In the genomic region with DNA sequence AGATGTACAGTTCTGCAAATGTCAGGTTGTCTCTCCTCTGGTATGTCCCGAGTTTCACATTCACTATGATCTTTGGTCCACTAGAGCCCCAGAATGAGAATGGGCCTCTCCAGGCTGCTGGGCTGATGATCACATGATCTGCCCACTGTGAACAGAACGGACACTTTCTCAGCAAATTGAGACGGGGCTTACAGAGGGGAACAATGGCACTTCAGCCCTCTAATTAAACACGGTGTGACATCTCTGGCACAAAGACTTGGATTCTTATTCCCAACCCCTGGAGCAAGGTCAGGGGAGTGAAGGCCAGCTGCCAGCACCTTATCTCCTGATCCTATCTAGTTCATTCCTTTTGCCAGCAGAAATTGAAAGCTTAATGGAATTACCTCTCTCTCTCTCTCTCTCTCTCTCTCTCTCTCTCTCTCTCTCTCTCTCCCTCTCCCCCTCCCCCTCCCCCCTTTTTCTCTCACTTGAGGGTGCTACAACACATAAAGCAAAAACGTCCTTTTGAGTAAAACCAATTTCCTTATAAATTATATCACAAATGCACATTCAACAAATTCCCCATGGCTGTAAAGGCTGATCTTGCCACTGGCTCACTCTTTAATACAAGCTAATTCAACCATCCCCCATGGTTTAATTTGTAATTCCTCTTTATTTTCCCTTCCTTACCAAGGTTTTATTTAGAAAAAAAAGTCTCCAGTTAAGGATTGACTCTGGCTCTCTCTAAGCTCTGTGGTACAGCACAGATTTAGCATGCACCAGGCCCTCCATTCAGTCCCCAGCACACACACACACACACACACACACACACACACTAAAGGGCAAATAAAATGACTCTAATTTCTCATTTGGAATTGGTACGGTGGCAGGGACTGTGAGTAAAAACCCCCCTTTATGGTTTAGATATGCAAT, we compare ENCODE assay signal across 8 mouse cellular contexts.
DNase-seq lines count a peak whose midpoint lies in the region; ATAC-seq and TF ChIP-seq lines count a peak whose summit lies in the region.

No protein-coding gene starts in this region.

- no peaks in the 10 kb centered on the region for H3K27me3 ChIP-seq in heart, embryonic 10.5 days (ENCODE audit: insufficient read depth, poor library complexity, severe bottlenecking)
- no peaks in the 10 kb centered on the region for H3K27me3 ChIP-seq in forebrain, postnatal 0 days (ENCODE audit: insufficient read depth, low read length)
- no peaks in the 10 kb centered on the region for H3K27me3 ChIP-seq in neural tube, embryonic 15.5 days (replicated peaks)

- TF ChIP-seq CTCF in forebrain, postnatal 0 days (IDR thresholded peaks at IDR 0.05; ENCODE audit: low read depth), result no peak

- H3K4me1 ChIP-seq in heart, embryonic 10.5 days, result peaks cover 7% of the 10 kb centered on the region
- H3K4me1 ChIP-seq in forebrain, postnatal 0 days (ENCODE audit: insufficient read depth), result peaks cover 4% of the 10 kb centered on the region; the same call in 1 of the 2 replicates
- H3K4me1 ChIP-seq in neural tube, embryonic 15.5 days, result peaks cover 22% of the 10 kb centered on the region

- no peaks in the 10 kb centered on the region for H3K36me3 ChIP-seq in heart, embryonic 10.5 days
- H3K36me3 ChIP-seq in forebrain, postnatal 0 days (ENCODE audit: insufficient read depth), result no peaks in the 10 kb centered on the region
- no peaks in the 10 kb centered on the region for H3K36me3 ChIP-seq in neural tube, embryonic 15.5 days

- 0 out of 2 replicates have a peak overlapping the region, but pooled peaks have one; percentile 3 for H3K27ac ChIP-seq in heart, embryonic 10.5 days
- H3K27ac ChIP-seq in forebrain, postnatal 0 days (ENCODE audit: low read depth, low read length), result no peak overlapping the region
- peak overlapping the region; percentile 58; the same call in 1 of the 2 replicates for H3K27ac ChIP-seq in neural tube, embryonic 15.5 days (replicated peaks)

- no peak overlapping the region for H3K9ac ChIP-seq in forebrain, postnatal 0 days
- H3K9ac ChIP-seq in neural tube, embryonic 15.5 days (replicated peaks), result no peak overlapping the region

- no peaks in the 10 kb centered on the region for H3K9me3 ChIP-seq in heart, embryonic 10.5 days
- H3K9me3 ChIP-seq in forebrain, postnatal 0 days (ENCODE audit: low read length), result no peaks in the 10 kb centered on the region
- H3K9me3 ChIP-seq in neural tube, embryonic 15.5 days (replicated peaks), result no peaks in the 10 kb centered on the region

- H3K4me2 ChIP-seq in forebrain, postnatal 0 days (ENCODE audit: low read depth), result no peak overlapping the region
- H3K4me2 ChIP-seq in neural tube, embryonic 15.5 days, result no peak overlapping the region

- H3K4me3 ChIP-seq in heart, embryonic 10.5 days, result no peak overlapping the region
- no peak overlapping the region for H3K4me3 ChIP-seq in forebrain, postnatal 0 days (ENCODE audit: low read depth, low read length)
- H3K4me3 ChIP-seq in neural tube, embryonic 15.5 days (replicated peaks), result no peak overlapping the region

- 40% methylated on average over 6 of the region's 6 CpGs for WGBS in heart, embryonic 10.5 days
- WGBS in forebrain, postnatal 0 days, result 5% methylated on average over 6 of the region's 6 CpGs
- WGBS in neural tube, embryonic 15.5 days, result 8% methylated on average over 6 of the region's 6 CpGs

- peak; percentile 69; the same call in 1 of the 2 replicates for ATAC-seq in forebrain, postnatal 0 days
- ATAC-seq in neural tube, embryonic 15.5 days (ENCODE audit: low FRiP score), result peak; percentile 70
- no peak for ATAC-seq in megakaryocyte progenitor cell, adult 5-6 weeks (replicated peaks; ENCODE audit: poor library complexity)

- no peak for DNase-seq in heart, embryonic 10.5 days (ENCODE audit: low spot score)
- DNase-seq in heart, adult 8-10 months (ENCODE audit: low spot score), result no peak
- no peak for DNase-seq in forebrain, postnatal 0 days
- peak; percentile 38 to 49 for DNase-seq in kidney, postnatal 36 days
- no peak for DNase-seq in thymus, adult 18-20 months
- DNase-seq in frontal cortex, adult 2 months (ENCODE audit: extremely low spot score in 1 of 2, low spot score in 1 of 2), result no peak

Comparison
In these comparisons a context has a peak if more than half of its experiments do, and no peak if none do; other contexts are left out.
1. DNase-seq: peak in kidney, postnatal 36 days (2 of 2); none in heart, embryonic 10.5 days (single experiment), heart, adult 8-10 months (single experiment), forebrain, postnatal 0 days (single experiment), thymus, adult 18-20 months (0 of 2) and frontal cortex, adult 2 months (0 of 2).